Comparison of ENCODE assay signal across 8 mouse cellular contexts in the genomic region with DNA sequence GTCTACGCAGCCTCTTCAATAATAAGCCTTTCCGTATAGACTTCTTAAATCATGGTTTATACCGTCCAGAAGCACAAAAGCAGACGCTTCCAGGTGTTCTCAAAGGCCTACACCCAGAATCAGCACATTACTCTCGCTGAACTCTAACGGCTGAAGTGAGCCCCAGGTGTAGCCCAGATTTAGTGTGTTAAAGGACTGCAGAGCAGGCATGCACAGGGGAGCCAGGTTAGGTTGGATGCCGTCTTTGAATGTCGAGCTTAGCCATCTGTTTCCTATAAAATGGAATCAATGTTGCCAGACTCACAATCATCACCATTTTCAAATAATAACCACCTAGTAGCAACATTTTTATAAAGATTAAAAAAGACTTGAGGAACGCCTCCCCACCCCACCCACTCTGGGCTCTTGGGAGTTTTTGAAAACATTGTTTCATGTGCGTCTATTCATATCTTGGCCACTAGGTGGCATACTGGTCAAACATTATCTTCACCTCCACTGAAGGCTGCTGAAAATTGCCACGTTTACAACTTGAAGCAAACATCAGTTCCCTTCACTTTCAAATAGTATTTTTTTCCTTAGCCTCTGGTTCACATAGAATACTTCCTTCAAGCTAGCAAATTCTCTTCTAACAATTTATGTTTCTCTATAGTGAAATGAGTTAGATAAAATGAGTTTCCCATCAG.
DNase-seq lines count a peak whose midpoint lies in the region; ATAC-seq lines count a peak whose summit lies in the region.

No protein-coding gene starts in this region.

- H3K27ac ChIP-seq in embryonic facial prominence, embryonic 15.5 days (replicated peaks) = no peak overlapping the region
- no peak overlapping the region for H3K27ac ChIP-seq in hindbrain, embryonic 14.5 days
- no peak overlapping the region for H3K27ac ChIP-seq in limb, embryonic 12.5 days

- 39% methylated on average over 11 of the region's 11 CpGs for WGBS in embryonic facial prominence, embryonic 15.5 days
- WGBS in hindbrain, embryonic 14.5 days = 51% methylated on average over 11 of the region's 11 CpGs
- WGBS in limb, embryonic 12.5 days = 37% methylated on average over 11 of the region's 11 CpGs

- H3K4me1 ChIP-seq in embryonic facial prominence, embryonic 15.5 days = no peaks in the 10 kb centered on the region
- H3K4me1 ChIP-seq in hindbrain, embryonic 14.5 days (replicated peaks; ENCODE audit: control insufficient read depth, insufficient read depth, low read length) = no peaks in the 10 kb centered on the region
- H3K4me1 ChIP-seq in limb, embryonic 12.5 days (replicated peaks) = no peaks in the 10 kb centered on the region

- H3K4me3 ChIP-seq in embryonic facial prominence, embryonic 15.5 days (replicated peaks) = 0 out of 2 replicates have a peak overlapping the region, but pooled peaks have one; percentile 7
- no peak overlapping the region for H3K4me3 ChIP-seq in hindbrain, embryonic 14.5 days (replicated peaks; ENCODE audit: low read length)
- no peak overlapping the region for H3K4me3 ChIP-seq in limb, embryonic 12.5 days (replicated peaks)

- no peak for ATAC-seq in embryonic facial prominence, embryonic 15.5 days (ENCODE audit: insufficient number of reproducible peaks, low FRiP score, low TSS enrichment, low read depth)
- 0 out of 2 replicates have a peak, but pooled peaks have one; percentile 63 for ATAC-seq in hindbrain, embryonic 14.5 days (ENCODE audit: low FRiP score)
- ATAC-seq in limb, embryonic 12.5 days (ENCODE audit: insufficient number of reproducible peaks, insufficient read depth, low FRiP score, low TSS enrichment, low read depth) = peak; percentile 76

- no peak overlapping the region for H3K9ac ChIP-seq in embryonic facial prominence, embryonic 15.5 days
- H3K9ac ChIP-seq in hindbrain, embryonic 14.5 days = no peak overlapping the region
- H3K9ac ChIP-seq in limb, embryonic 12.5 days (replicated peaks) = no peak overlapping the region

- H3K9me3 ChIP-seq in embryonic facial prominence, embryonic 15.5 days (replicated peaks) = no peaks in the 10 kb centered on the region
- no peaks in the 10 kb centered on the region for H3K9me3 ChIP-seq in hindbrain, embryonic 14.5 days (ENCODE audit: control insufficient read depth, low read length)
- peaks cover 3% of the 10 kb centered on the region; the same call in 1 of the 2 replicates for H3K9me3 ChIP-seq in limb, embryonic 12.5 days

- peak; percentile 32 for DNase-seq in right cerebral cortex, adult 18-20 months
- DNase-seq in right cerebral cortex, postnatal 36 days (ENCODE audit: low spot score in 2 of 2) = no peak
- DNase-seq in brain, embryonic 18.5 days (ENCODE audit: low read depth, low spot score) = peak; percentile 40
- DNase-seq in hindbrain, embryonic 14.5 days (ENCODE audit: low spot score) = peak; percentile 85
- peak; percentile 23 for DNase-seq in neural tube, embryonic 10.5 days (ENCODE audit: extremely low spot score, low spot score)
- no peak for DNase-seq in ovary, postnatal 10 days (ENCODE audit: low spot score)

- no peaks in the 10 kb centered on the region for H3K36me3 ChIP-seq in embryonic facial prominence, embryonic 15.5 days
- H3K36me3 ChIP-seq in hindbrain, embryonic 14.5 days (replicated peaks; ENCODE audit: control insufficient read depth, insufficient read depth) = no peaks in the 10 kb centered on the region
- H3K36me3 ChIP-seq in limb, embryonic 12.5 days = no peaks in the 10 kb centered on the region

- H3K4me2 ChIP-seq in embryonic facial prominence, embryonic 15.5 days (replicated peaks) = no peak overlapping the region; the same call in 1 of the 2 replicates
- no peak overlapping the region for H3K4me2 ChIP-seq in hindbrain, embryonic 14.5 days (replicated peaks)
- H3K4me2 ChIP-seq in limb, embryonic 12.5 days = peak overlapping the region; percentile 9

- H3K27me3 ChIP-seq in embryonic facial prominence, embryonic 15.5 days = no peaks in the 10 kb centered on the region
- H3K27me3 ChIP-seq in hindbrain, embryonic 14.5 days (ENCODE audit: control insufficient read depth, insufficient read depth, low read length) = no peaks in the 10 kb centered on the region
- H3K27me3 ChIP-seq in limb, embryonic 12.5 days = no peaks in the 10 kb centered on the region

Comparison
In these comparisons a context has a peak if more than half of its experiments do, and no peak if none do; other contexts are left out.
1. DNase-seq: peak in right cerebral cortex, adult 18-20 months (single experiment), brain, embryonic 18.5 days (single experiment), hindbrain, embryonic 14.5 days (single experiment) and neural tube, embryonic 10.5 days (single experiment); none in right cerebral cortex, postnatal 36 days (0 of 2) and ovary, postnatal 10 days (single experiment).